Mouse (Mus musculus) kidney, postnatal 14 days (tissue): ENCODE data around the gene Smoc2.

Experiments used
- DNase-seq: peaks from one replicate; pipeline ENCODE4 v3.0.0; 2022; ENCODE audit warnings: mixed read lengths

The Smoc2 gene

GRCm38 (mm10) chr17:14353219-14354079 lies 74.1 kb downstream of the Smoc2 start:
- DNase-seq: peak; percentile 53

GRCm38 (mm10) chr17:14361511-14361910 lies 82.2 kb downstream of the Smoc2 start:
- no peak for DNase-seq

GRCm38 (mm10) chr17:14370476-14370875 lies 91.2 kb downstream of the Smoc2 start:
- no peak for DNase-seq

- peak; percentile 66 for DNase-seq
Observed at GRCm38 (mm10) chr17:14371606-14372005, 92.3 kb downstream of the Smoc2 start.

- DNase-seq: peak; percentile 58
Observed at GRCm38 (mm10) chr17:14372324-14373145, 93.2 kb downstream of the Smoc2 start.

GRCm38 (mm10) chr17:14378692-14379446 lies 99.6 kb downstream of the Smoc2 start:
- DNase-seq: no peak

- no peak for DNase-seq
Observed at GRCm38 (mm10) chr17:14379518-14379917, 100.2 kb downstream of the Smoc2 start.

- no peak for DNase-seq
Observed at GRCm38 (mm10) chr17:14379966-14380365, 100.7 kb downstream of the Smoc2 start.

GRCm38 (mm10) chr17:14380526-14380925 lies 101.2 kb downstream of the Smoc2 start:
- no peak for DNase-seq

- no peak for DNase-seq
Observed at GRCm38 (mm10) chr17:14381482-14381881, 102.2 kb downstream of the Smoc2 start.

GRCm38 (mm10) chr17:14383981-14384380 lies 104.7 kb downstream of the Smoc2 start:
- no peak for DNase-seq

GRCm38 (mm10) chr17:14384980-14385379 lies 105.7 kb downstream of the Smoc2 start:
- DNase-seq: no peak

- DNase-seq: no peak
Observed at GRCm38 (mm10) chr17:14387261-14387660, 108.0 kb downstream of the Smoc2 start.

GRCm38 (mm10) chr17:14392443-14392842 lies 113.1 kb downstream of the Smoc2 start:
- no peak for DNase-seq

GRCm38 (mm10) chr17:14394861-14395260 lies 115.6 kb downstream of the Smoc2 start:
- peak; percentile 57 for DNase-seq

GRCm38 (mm10) chr17:14397456-14397855 lies 118.2 kb downstream of the Smoc2 start:
- DNase-seq: peak; percentile 94

- peak; percentile 48 for DNase-seq
Observed at GRCm38 (mm10) chr17:14398650-14399424, 119.5 kb downstream of the Smoc2 start.

- DNase-seq: peak; percentile 13
Observed at GRCm38 (mm10) chr17:14400960-14401359, 121.7 kb downstream of the Smoc2 start.

GRCm38 (mm10) chr17:14407874-14408273 lies 128.6 kb downstream of the Smoc2 start:
- no peak for DNase-seq

- no peak for DNase-seq
Observed at GRCm38 (mm10) chr17:14412460-14412859, 133.2 kb downstream of the Smoc2 start.

GRCm38 (mm10) chr17:14414511-14414910 lies 135.2 kb downstream of the Smoc2 start:
- DNase-seq: no peak

GRCm38 (mm10) chr17:14420460-14421046 lies 141.2 kb downstream of the Smoc2 start:
- DNase-seq: no peak
